ENCODE assay signal across 8 mouse cellular contexts in the genomic region with DNA sequence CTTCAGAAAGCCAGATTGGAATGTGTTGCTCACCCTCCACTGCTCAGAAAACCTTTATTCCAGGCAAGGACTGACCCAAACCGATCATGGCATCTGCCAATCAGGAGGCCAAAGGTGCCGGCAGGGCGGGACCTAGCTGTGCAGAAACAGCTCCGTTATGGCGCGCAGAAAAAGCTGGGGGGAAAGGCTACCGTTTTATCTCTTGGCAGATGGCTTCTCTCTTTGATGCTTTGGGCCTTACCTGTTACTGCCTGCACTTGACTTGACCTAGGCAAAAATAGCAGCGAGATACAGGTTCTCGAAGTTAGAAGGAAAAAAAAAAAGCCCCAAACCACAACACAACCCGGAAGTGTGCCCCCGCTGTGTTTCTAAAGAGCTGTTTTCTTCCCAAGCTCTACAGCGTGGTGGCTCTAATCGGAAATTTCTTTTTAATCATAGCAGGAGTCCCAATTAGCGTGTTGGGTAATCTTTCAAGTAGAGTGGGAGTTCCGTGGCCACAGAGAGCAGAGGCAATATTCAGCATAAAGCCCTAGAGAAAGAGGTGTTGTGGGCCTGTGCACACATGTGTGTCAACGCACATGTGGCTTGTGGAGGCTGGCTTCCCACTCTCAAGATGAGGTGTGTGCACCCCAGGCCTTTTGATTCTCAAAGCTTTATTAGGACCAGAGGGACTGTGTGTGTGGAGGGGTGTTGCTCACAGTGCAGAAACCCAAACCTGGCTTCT.
DNase-seq lines count a peak whose midpoint lies in the region; ATAC-seq and TF ChIP-seq lines count a peak whose summit lies in the region.

No protein-coding gene starts in this region.

- peak overlapping the region; percentile 59 for H3K27ac ChIP-seq in layer of hippocampus, adult 2 months
- H3K27ac ChIP-seq in hindbrain, embryonic 12.5 days = no peak overlapping the region
- peak overlapping the region; percentile 39; the same call in 1 of the 2 replicates for H3K27ac ChIP-seq in liver, embryonic 11.5 days (ENCODE audit: low read depth, low read length)
- H3K27ac ChIP-seq in neural tube, embryonic 14.5 days (ENCODE audit: low read depth, low read length) = peak overlapping the region; percentile 48; the same call in 1 of the 2 replicates

- H3K27me3 ChIP-seq in hindbrain, embryonic 12.5 days = peaks cover 39% of the 10 kb centered on the region
- peaks cover 26% of the 10 kb centered on the region for H3K27me3 ChIP-seq in liver, embryonic 11.5 days (replicated peaks; ENCODE audit: control insufficient read depth, insufficient read depth, low read length)
- peaks cover 8% of the 10 kb centered on the region for H3K27me3 ChIP-seq in neural tube, embryonic 14.5 days (ENCODE audit: control insufficient read depth, insufficient read depth, low read length)

- no peak for DNase-seq in layer of hippocampus, adult 2 months (ENCODE audit: low spot score in 2 of 2)
- no peak for DNase-seq in layer of hippocampus, adult 9-11 months
- DNase-seq in liver, embryonic 11.5 days (ENCODE audit: low spot score) = peak; percentile 55
- DNase-seq in right cerebral cortex, postnatal 14 days = no peak
- DNase-seq in left cerebral cortex, postnatal 10 days (ENCODE audit: extremely low spot score in 1 of 2, low spot score in 2 of 2) = no peak

- no peak overlapping the region for H3K9ac ChIP-seq in hindbrain, embryonic 12.5 days
- peak overlapping the region; percentile 63 for H3K9ac ChIP-seq in liver, embryonic 11.5 days (ENCODE audit: low read depth, low read length)
- no peak overlapping the region for H3K9ac ChIP-seq in neural tube, embryonic 14.5 days (replicated peaks; ENCODE audit: low read depth, low read length)

- ATAC-seq in common myeloid progenitor, adult 5-6 weeks (replicated peaks; ENCODE audit: low read depth, poor library complexity, severe bottlenecking) = peak; percentile 36; the same call in 1 of the 2 replicates
- ATAC-seq in hindbrain, embryonic 12.5 days (ENCODE audit: low FRiP score) = no peak
- ATAC-seq in liver, embryonic 11.5 days (replicated peaks; ENCODE audit: low FRiP score) = peak; percentile 61
- ATAC-seq in neural tube, embryonic 14.5 days (ENCODE audit: low read depth) = 0 out of 2 replicates have a peak, but pooled peaks have one; percentile 27

- H3K4me3 ChIP-seq in layer of hippocampus, adult 2 months = no peak overlapping the region
- H3K4me3 ChIP-seq in hindbrain, embryonic 12.5 days = no peak overlapping the region
- H3K4me3 ChIP-seq in liver, embryonic 11.5 days (ENCODE audit: low read depth, low read length) = peak overlapping the region; percentile 37
- no peak overlapping the region for H3K4me3 ChIP-seq in neural tube, embryonic 14.5 days (ENCODE audit: low read depth, low read length)

- WGBS in hindbrain, embryonic 12.5 days = 7% methylated on average over 16 of the region's 16 CpGs
- 6% methylated on average over 16 of the region's 16 CpGs for WGBS in liver, embryonic 11.5 days
- 9% methylated on average over 16 of the region's 16 CpGs for WGBS in neural tube, embryonic 14.5 days

- TF ChIP-seq CTCF in layer of hippocampus, adult 2 months (conservative IDR thresholded peaks at IDR 0.05) = no peak

- peak overlapping the region; percentile 46 for H3K4me2 ChIP-seq in hindbrain, embryonic 12.5 days (replicated peaks)
- peak overlapping the region; percentile 63 for H3K4me2 ChIP-seq in liver, embryonic 11.5 days
- peak overlapping the region; percentile 23; the same call in 1 of the 2 replicates for H3K4me2 ChIP-seq in neural tube, embryonic 14.5 days (ENCODE audit: low read depth, low read length)

- no peaks in the 10 kb centered on the region for H3K9me3 ChIP-seq in hindbrain, embryonic 12.5 days (replicated peaks)
- H3K9me3 ChIP-seq in liver, embryonic 11.5 days (ENCODE audit: control insufficient read depth, low read length) = no peaks in the 10 kb centered on the region
- no peaks in the 10 kb centered on the region for H3K9me3 ChIP-seq in neural tube, embryonic 14.5 days (ENCODE audit: control insufficient read depth, low read length)

- intact Hi-C loops in left cerebral cortex, postnatal 10 days (cut with DNase I) = no loop called here

- H3K36me3 ChIP-seq in hindbrain, embryonic 12.5 days = no peaks in the 10 kb centered on the region
- H3K36me3 ChIP-seq in liver, embryonic 11.5 days (ENCODE audit: control insufficient read depth, insufficient read depth, low read length) = no peaks in the 10 kb centered on the region
- H3K36me3 ChIP-seq in neural tube, embryonic 14.5 days (ENCODE audit: control insufficient read depth, insufficient read depth, low read length) = no peaks in the 10 kb centered on the region

- H3K4me1 ChIP-seq in hindbrain, embryonic 12.5 days = peaks cover 56% of the 10 kb centered on the region
- H3K4me1 ChIP-seq in liver, embryonic 11.5 days (replicated peaks; ENCODE audit: control insufficient read depth, insufficient read depth, low read length) = peaks cover 24% of the 10 kb centered on the region
- peaks cover 47% of the 10 kb centered on the region for H3K4me1 ChIP-seq in neural tube, embryonic 14.5 days (ENCODE audit: control insufficient read depth, insufficient read depth, low read length)
